In the genomic region with DNA sequence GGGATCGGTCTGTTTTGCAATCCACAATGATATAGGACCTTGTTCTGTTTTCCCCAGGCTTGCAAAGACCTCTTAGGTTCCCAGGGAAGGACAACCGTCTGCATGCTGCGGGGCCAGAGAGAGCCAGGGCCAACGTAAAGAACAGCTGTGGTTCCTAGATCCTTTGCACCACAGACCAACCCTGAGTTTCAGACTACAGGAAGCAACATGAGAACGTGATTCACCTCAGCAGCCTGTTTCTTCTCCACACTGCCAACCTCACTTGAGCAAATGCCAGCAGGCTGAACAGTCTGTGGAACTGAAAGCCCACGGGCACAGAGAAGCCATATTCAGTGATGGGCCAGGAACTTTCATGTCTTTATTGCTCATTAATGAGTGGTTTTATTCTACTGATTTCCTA, we compare ENCODE assay signal across 12 mouse cellular contexts.
"Had no signal": no experiment of that assay in that cellular context is flagged by ENCODE, and none has a peak within 500 bp of the region (broad histone marks: within the 10 kb centered on the region; RNA-seq: fewer than 3 reads in every experiment).

No protein-coding gene starts in this region.

- H3K27ac ChIP-seq: kidney, postnatal 0 days; limb, embryonic 13.5 days; liver, embryonic 14.5 days; midbrain, embryonic 12.5 days; neural tube, embryonic 15.5 days had no signal

- H3K4me1 ChIP-seq: limb, embryonic 13.5 days had no signal

- H3K4me2 ChIP-seq: limb, embryonic 13.5 days; midbrain, embryonic 12.5 days; neural tube, embryonic 15.5 days had no signal

- H3K36me3 ChIP-seq: limb, embryonic 13.5 days; midbrain, embryonic 12.5 days; neural tube, embryonic 15.5 days had no signal

- DNase-seq: kidney, adult 9 months; kidney, postnatal 36 days; left cerebral cortex, postnatal 4 days; lung, adult 18-20 months; right cerebral cortex, postnatal 14 days; thymus, postnatal 36 days had no signal

- H3K4me3 ChIP-seq: limb, embryonic 13.5 days; midbrain, embryonic 12.5 days; neural tube, embryonic 15.5 days had no signal

- ATAC-seq: midbrain, embryonic 16.5 days had no signal

- H3K9ac ChIP-seq: limb, embryonic 13.5 days; liver, embryonic 14.5 days; midbrain, embryonic 12.5 days; neural tube, embryonic 15.5 days had no signal

- H3K27me3 ChIP-seq: midbrain, embryonic 12.5 days; neural tube, embryonic 15.5 days had no signal

- H3K9me3 ChIP-seq: limb, embryonic 13.5 days; midbrain, embryonic 12.5 days; neural tube, embryonic 15.5 days had no signal
